Mouse (Mus musculus) megakaryocyte, embryonic 14.5 days (primary cell): ENCODE measurements around the gene Arid5b. TPM values are rescaled to one million over a fixed set of nuclear protein-coding genes. Genes with fewer than 3 reads are reported as not detected.

ENCODE experiments used
- H3K27me3 ChIP-seq: replicated peaks from 2 replicates; pipeline ENCODE3; 2012; ENCODE audit warnings: inconsistent platforms
- H3K36me3 ChIP-seq: replicated peaks from 2 replicates; pipeline ENCODE3; 2012; ENCODE audit warnings: low read length, inconsistent platforms, mixed read lengths
- H3K4me1 ChIP-seq: 2 replicates; pipeline ENCODE4 v1.6.1; 2012; ENCODE audit warnings: inconsistent platforms
- H3K4me3 ChIP-seq: replicated peaks from 2 replicates; pipeline ENCODE3; 2012; ENCODE audit warnings: moderate library complexity, mild to moderate bottlenecking, inconsistent platforms
- H3K9me3 ChIP-seq: 2 replicates; pipeline ENCODE4 v1.6.1; 2012; ENCODE audit warnings: inconsistent platforms
- FLI1 ChIP-seq: IDR thresholded peaks from 2 replicates; pipeline ENCODE4 v1.6.1; 2012; ENCODE audit warnings: low read length, inconsistent platforms, mixed read lengths
- GATA1 ChIP-seq: IDR thresholded peaks from 3 replicates; pipeline ENCODE4 v1.6.1; 2012; ENCODE audit warnings: mixed read lengths, low read length, inconsistent platforms, borderline replicate concordance
- polyA plus RNA-seq: library from polyadenylated mRNA; stranded (reverse); fragments of >175 nt; gene quantifications from 2 replicates; pipeline ENCODE4 v1.2.3, GENCODE M21; 2012; ENCODE audit warnings: low replicate concordance; ENCODE audit not compliant: insufficient read depth

Arid5b gene
- polyA plus RNA-seq, 1 experiment, result 0.63 TPM

- no peaks in the 10 kb centered on the region for H3K9me3 ChIP-seq
- H3K36me3 ChIP-seq, result no peaks in the 10 kb centered on the region
- H3K4me3 ChIP-seq, result no peak overlapping the region
- no peak for TF ChIP-seq GATA1
- no peak for TF ChIP-seq FLI1
- peaks cover 64% of the 10 kb centered on the region for H3K4me1 ChIP-seq
- H3K27me3 ChIP-seq, result no peaks in the 10 kb centered on the region
Measured at GRCm38 (mm10) chr10:68086973-68087372, 191.6 kb downstream of the Arid5b start.

- no peaks in the 10 kb centered on the region for H3K36me3 ChIP-seq
- TF ChIP-seq GATA1, result no peak
- TF ChIP-seq FLI1, result no peak
- peaks cover 64% of the 10 kb centered on the region for H3K4me1 ChIP-seq
- no peaks in the 10 kb centered on the region for H3K9me3 ChIP-seq
- H3K27me3 ChIP-seq, result no peaks in the 10 kb centered on the region
- H3K4me3 ChIP-seq, result no peak overlapping the region
Measured at GRCm38 (mm10) chr10:68085574-68085973, 193.0 kb downstream of the Arid5b start.

- Histone ChIP-seq H3K36me3 (peaks cover 13% of the 10 kb centered on the region), H3K4me3 (no peak overlapping the region), H3K4me1 (peaks cover 70% of the 10 kb centered on the region), H3K9me3 (peaks cover 12% of the 10 kb centered on the region), H3K27me3 (no peaks in the 10 kb centered on the region)
- TF ChIP-seq GATA1 (no peak), FLI1 (no peak)
Measured at GRCm38 (mm10) chr10:68081712-68082111, 196.8 kb downstream of the Arid5b start.

- Histone ChIP-seq H3K36me3 (peaks cover 13% of the 10 kb centered on the region), H3K4me1 (peaks cover 76% of the 10 kb centered on the region), H3K9me3 (peaks cover 12% of the 10 kb centered on the region), H3K27me3 (no peaks in the 10 kb centered on the region), H3K4me3 (peak overlapping the region; percentile 35)
- TF ChIP-seq GATA1 (no peak), FLI1 (no peak)
Measured at GRCm38 (mm10) chr10:68079910-68080670, 198.4 kb downstream of the Arid5b start.

- peaks cover 82% of the 10 kb centered on the region for H3K4me1 ChIP-seq
- H3K4me3 ChIP-seq, result no peak overlapping the region
- TF ChIP-seq FLI1, result no peak
- TF ChIP-seq GATA1, result no peak
- peaks cover 12% of the 10 kb centered on the region for H3K9me3 ChIP-seq
- no peaks in the 10 kb centered on the region for H3K27me3 ChIP-seq
- H3K36me3 ChIP-seq, result peaks cover 13% of the 10 kb centered on the region
Measured at GRCm38 (mm10) chr10:68078708-68079107, 199.8 kb downstream of the Arid5b start.

- H3K4me1 ChIP-seq, result peaks cover 65% of the 10 kb centered on the region
- TF ChIP-seq FLI1 (no peak), GATA1 (no peak)
- H3K36me3 ChIP-seq, result peaks cover 13% of the 10 kb centered on the region
- H3K9me3 ChIP-seq, result peaks cover 12% of the 10 kb centered on the region
- no peak overlapping the region for H3K4me3 ChIP-seq
- H3K27me3 ChIP-seq, result no peaks in the 10 kb centered on the region
Measured at GRCm38 (mm10) chr10:68075181-68075580, 203.4 kb downstream of the Arid5b start.

GRCm38 (mm10) chr10:68074291-68074690 is 204.2 kb downstream of the Arid5b start:
- TF ChIP-seq FLI1 (no peak), GATA1 (no peak)
- Histone ChIP-seq H3K4me3 (no peak overlapping the region), H3K36me3 (peaks cover 13% of the 10 kb centered on the region), H3K27me3 (no peaks in the 10 kb centered on the region), H3K9me3 (peaks cover 12% of the 10 kb centered on the region), H3K4me1 (peaks cover 61% of the 10 kb centered on the region)

GRCm38 (mm10) chr10:68072626-68073025 is 205.9 kb downstream of the Arid5b start:
- Histone ChIP-seq H3K36me3 (no peaks in the 10 kb centered on the region), H3K4me3 (no peak overlapping the region), H3K9me3 (0 out of 2 replicates have a peak, but pooled peaks cover under 1% of the 10 kb centered on the region), H3K27me3 (no peaks in the 10 kb centered on the region), H3K4me1 (peaks cover 55% of the 10 kb centered on the region)
- TF ChIP-seq FLI1 (no peak), GATA1 (no peak)

GRCm38 (mm10) chr10:68071041-68071440 is 207.5 kb downstream of the Arid5b start:
- peaks cover 46% of the 10 kb centered on the region for H3K4me1 ChIP-seq

GRCm38 (mm10) chr10:68068426-68068825 is 210.1 kb downstream of the Arid5b start:
- Histone ChIP-seq H3K4me1 (peaks cover 39% of the 10 kb centered on the region), H3K4me3 (no peak overlapping the region), H3K27me3 (no peaks in the 10 kb centered on the region), H3K9me3 (no peaks in the 10 kb centered on the region), H3K36me3 (no peaks in the 10 kb centered on the region)
- TF ChIP-seq FLI1 (no peak), GATA1 (no peak)

More at GRCm38 (mm10) chr10:68071041-68071440, 207.5 kb downstream of the Arid5b start:
- no peak overlapping the region for H3K4me3 ChIP-seq
- H3K27me3 ChIP-seq, result no peaks in the 10 kb centered on the region
- no peaks in the 10 kb centered on the region for H3K9me3 ChIP-seq
- no peaks in the 10 kb centered on the region for H3K36me3 ChIP-seq
- TF ChIP-seq GATA1 (no peak), FLI1 (no peak)
